Mouse (Mus musculus) myocyte (in vitro differentiated cells): ENCODE data around the gene Pigz. TPM values are rescaled to one million over a fixed set of nuclear protein-coding genes. Genes with fewer than 3 reads are reported as not detected.

Experiments used
- H3K27me3 ChIP-seq: one replicate; pipeline ENCODE4 v1.6.1; 2011; ENCODE audit not compliant: control insufficient read depth, insufficient read depth, insufficient read length
- H3K36me3 ChIP-seq: one replicate; pipeline ENCODE4 v1.6.1; 2011; ENCODE audit not compliant: control insufficient read depth, insufficient read depth
- H3K4me2 ChIP-seq: one replicate; pipeline ENCODE4 v1.6.1; 2011; ENCODE audit warnings: low read depth, control low read depth
- H3K4me3 ChIP-seq: one replicate; pipeline ENCODE4 v1.5.1; 2011; ENCODE audit warnings: mild to moderate bottlenecking, control low read depth, moderate library complexity
- H3K79me2 ChIP-seq: one replicate; pipeline ENCODE4 v1.6.1; 2011; ENCODE audit not compliant: control insufficient read depth, insufficient read depth
- H3ac ChIP-seq: one replicate; pipeline ENCODE4 v1.6.1; 2011; ENCODE audit not compliant: control insufficient read depth, insufficient read length
- CEBPB ChIP-seq: IDR thresholded peaks from 2 replicates; pipeline ENCODE4 v1.6.1; 2011; ENCODE audit warnings: mild to moderate bottlenecking, moderate library complexity; ENCODE audit not compliant: poor library complexity, insufficient read depth, severe bottlenecking
- E2F4 ChIP-seq: IDR thresholded peaks from one replicate; pipeline ENCODE4 v1.6.1; 2011; ENCODE audit warnings: mild to moderate bottlenecking, control low read depth, moderate library complexity; ENCODE audit not compliant: insufficient read depth
- MAX ChIP-seq: IDR thresholded peaks from one replicate; pipeline ENCODE4 v1.6.1; 2011; ENCODE audit warnings: low read depth, mild to moderate bottlenecking, control low read depth
- MYOD1 ChIP-seq, 3 experiments: IDR thresholded peaks; one replicate each; pipeline ENCODE4 v1.6.1; 2011; ENCODE audit warnings: control low read depth in 2 of 3, low read depth in 2 of 3, mild to moderate bottlenecking in 2 of 3, moderate library complexity in 1 of 3; ENCODE audit not compliant: insufficient read length in 2 of 3, control insufficient read depth in 1 of 3
- MYOG ChIP-seq, 3 experiments: IDR thresholded peaks; one replicate each; pipeline ENCODE4 v1.6.1; 2011; ENCODE audit warnings: control low read depth in 2 of 3, low read depth in 2 of 3, mild to moderate bottlenecking in 2 of 3; ENCODE audit not compliant: insufficient read length in 2 of 3, control insufficient read depth in 1 of 3, insufficient read depth in 1 of 3
- POLR2A ChIP-seq: IDR thresholded peaks from one replicate; pipeline ENCODE4 v1.6.1; 2011; ENCODE audit warnings: low read depth, mild to moderate bottlenecking, control low read depth, moderate library complexity; ENCODE audit not compliant: insufficient read length
- POLR2AphosphoS2 ChIP-seq: IDR thresholded peaks from one replicate; pipeline ENCODE4 v1.6.1; 2011; ENCODE audit warnings: low read depth, control low read depth; ENCODE audit not compliant: insufficient read length
- REST ChIP-seq: IDR thresholded peaks from one replicate; pipeline ENCODE4 v1.6.1; 2011; ENCODE audit warnings: mild to moderate bottlenecking, control low read depth, moderate library complexity; ENCODE audit not compliant: insufficient read depth, insufficient read length
- SRF ChIP-seq: IDR thresholded peaks from one replicate; pipeline ENCODE4 v1.6.1; 2011; ENCODE audit warnings: low read depth; ENCODE audit not compliant: control insufficient read depth, insufficient read length
- TCF12 ChIP-seq: IDR thresholded peaks from one replicate; pipeline ENCODE4 v1.6.1; 2011; ENCODE audit warnings: mild to moderate bottlenecking, control low read depth; ENCODE audit not compliant: poor library complexity, insufficient read depth, severe bottlenecking
- TCF3 ChIP-seq: IDR thresholded peaks from one replicate; pipeline ENCODE4 v1.6.1; 2011; ENCODE audit warnings: low read depth, control low read depth; ENCODE audit not compliant: insufficient read length
- USF1 ChIP-seq: IDR thresholded peaks from one replicate; pipeline ENCODE4 v1.6.1; 2011; ENCODE audit warnings: low read depth, mild to moderate bottlenecking, control low read depth, moderate library complexity
- polyA plus RNA-seq: library from polyadenylated mRNA; unstranded; fragments of >200 nt; fragmentation: generic; extraction: Trizol; gene quantifications from one replicate; pipeline ENCODE4 v1.2.1, GENCODE M21; 2012; ENCODE audit warnings: missing spikeins

The Pigz gene
- polyA plus RNA-seq = 0.07 TPM

- TF ChIP-seq MYOG (IDR thresholded peaks at IDR 0.05; ENCODE audit: control insufficient read depth in 1 of 3, insufficient read depth in 1 of 3, insufficient read length in 2 of 3, low read depth in 2 of 3) (peak in 2 of 3 experiments; percentile 89 to 92), REST (no peak), POLR2A (no peak), SRF (no peak), TCF3 (no peak), CEBPB (no peak), TCF12 (no peak), MYOD1 (IDR thresholded peaks at IDR 0.05; ENCODE audit: control insufficient read depth in 1 of 3, insufficient read length in 2 of 3, low read depth in 2 of 3) (peak in 2 of 3 experiments; percentile 88 to 92)
- Histone ChIP-seq H3K36me3 (no peaks in the 10 kb centered on the region), H3ac (no peak within 1 kb of the TSS), H3K79me2 (no peaks in the 10 kb centered on the region), H3K4me2 (peak within 1 kb of the TSS; percentile 87), H3K27me3 (no peaks in the 10 kb centered on the region), H3K4me3 (peak within 1 kb of the TSS; percentile 20)
Observed at GRCm38 (mm10) chr16:31933751-31934549, at the start of gene Pigz. Pigz (plus strand) TSS chr16:31933851.

- TF ChIP-seq MYOD1 (IDR thresholded peaks at IDR 0.05; ENCODE audit: control insufficient read depth in 1 of 3, insufficient read length in 2 of 3, low read depth in 2 of 3) (no peak), POLR2AphosphoS2 (no peak), REST (no peak), USF1 (no peak), MYOG (IDR thresholded peaks at IDR 0.05; ENCODE audit: control insufficient read depth in 1 of 3, insufficient read depth in 1 of 3, insufficient read length in 2 of 3, low read depth in 2 of 3) (no peak), TCF12 (no peak), E2F4 (no peak), MAX (no peak), TCF3 (no peak)
Observed at GRCm38 (mm10) chr16:31883902-31884301, 49.7 kb upstream of the Pigz start.

GRCm38 (mm10) chr16:31890907-31891306 lies 42.7 kb upstream of the Pigz start:
- TF ChIP-seq MAX = no peak
- TF ChIP-seq TCF3 = no peak
- TF ChIP-seq SRF = no peak
- TF ChIP-seq POLR2AphosphoS2 = no peak
- TF ChIP-seq REST = no peak
- TF ChIP-seq TCF12 = no peak
- no peak for TF ChIP-seq MYOD1 (IDR thresholded peaks at IDR 0.05; ENCODE audit: control insufficient read depth in 1 of 3, insufficient read length in 2 of 3, low read depth in 2 of 3)
- TF ChIP-seq POLR2A = no peak
- TF ChIP-seq CEBPB = no peak
- TF ChIP-seq USF1 = no peak
- TF ChIP-seq E2F4 = no peak
- no peak for TF ChIP-seq MYOG (IDR thresholded peaks at IDR 0.05; ENCODE audit: control insufficient read depth in 1 of 3, insufficient read depth in 1 of 3, insufficient read length in 2 of 3, low read depth in 2 of 3)
- Histone ChIP-seq H3K79me2 (no peaks in the 10 kb centered on the region), H3ac (no peak overlapping the region), H3K36me3 (no peaks in the 10 kb centered on the region), H3K4me2 (no peak overlapping the region), H3K4me3 (no peak overlapping the region), H3K27me3 (peaks cover 50% of the 10 kb centered on the region)

More at GRCm38 (mm10) chr16:31883902-31884301, 49.7 kb upstream of the Pigz start:
- H3K4me2 ChIP-seq = no peak overlapping the region
- no peak overlapping the region for H3K4me3 ChIP-seq
- peaks cover 39% of the 10 kb centered on the region for H3K27me3 ChIP-seq
- H3K36me3 ChIP-seq = no peaks in the 10 kb centered on the region
- H3ac ChIP-seq = no peak overlapping the region
- no peaks in the 10 kb centered on the region for H3K79me2 ChIP-seq

- H3ac ChIP-seq = no peak overlapping the region
- H3K4me2 ChIP-seq = no peak overlapping the region
- TF ChIP-seq MAX = no peak
- TF ChIP-seq REST = no peak
- TF ChIP-seq TCF3 = no peak
- no peak for TF ChIP-seq MYOD1 (IDR thresholded peaks at IDR 0.05; ENCODE audit: control insufficient read depth in 1 of 3, insufficient read length in 2 of 3, low read depth in 2 of 3)
- no peak for TF ChIP-seq E2F4
- TF ChIP-seq POLR2A = no peak
- TF ChIP-seq TCF12 = no peak
- TF ChIP-seq CEBPB = no peak
- TF ChIP-seq SRF = no peak
- TF ChIP-seq USF1 = no peak
- no peak for TF ChIP-seq MYOG (IDR thresholded peaks at IDR 0.05; ENCODE audit: control insufficient read depth in 1 of 3, insufficient read depth in 1 of 3, insufficient read length in 2 of 3, low read depth in 2 of 3)
- H3K27me3 ChIP-seq = peaks cover 26% of the 10 kb centered on the region
- H3K36me3 ChIP-seq = no peaks in the 10 kb centered on the region
- no peaks in the 10 kb centered on the region for H3K79me2 ChIP-seq
- no peak overlapping the region for H3K4me3 ChIP-seq
Observed at GRCm38 (mm10) chr16:31893396-31894141, 40.1 kb upstream of the Pigz start.
